Mouse (Mus musculus) brain, embryonic 14.5 days (tissue): ENCODE results near the gene G0s2. TPM values are rescaled to one million over a fixed set of nuclear protein-coding genes. Genes with fewer than 3 reads are reported as not detected.
A peak's percentile ranks its signal among the peaks of the same experiment; 100 is the strongest.

Experiments
- DNase-seq: peaks from one replicate; pipeline ENCODE4 v3.0.0-alpha.2; 2011; ENCODE audit warnings: low read depth
- CTCF ChIP-seq: fragments of 200-500 bp; IDR thresholded peaks from 2 replicates; pipeline ENCODE4 v1.5.1; 2012; ENCODE audit warnings: inconsistent platforms, mild to moderate bottlenecking, moderate library complexity, borderline replicate concordance; ENCODE audit not compliant: insufficient read depth, insufficient read length; ENCODE audit errors: extremely low read depth
- POLR2A ChIP-seq: fragments of 200-500 bp; IDR thresholded peaks from 2 replicates; pipeline ENCODE4 v1.6.1; 2012; ENCODE audit warnings: mild to moderate bottlenecking, inconsistent platforms, borderline replicate concordance; ENCODE audit not compliant: poor library complexity, insufficient read depth, insufficient read length, severe bottlenecking; ENCODE audit errors: extremely low read depth
- polyA plus RNA-seq: library from polyadenylated mRNA; depleted of rRNA; stranded (reverse); fragments of >200 nt; gene quantifications from 2 replicates; pipeline ENCODE4 v1.2.3, GENCODE M21; 2012

Gene G0s2
- polyA plus RNA-seq, 1 experiment, result 7.3 TPM

GRCm38 (mm10) chr1:193303096-193303495 is 30.1 kb upstream of the G0s2 start:
- DNase-seq, result no peak
- TF ChIP-seq CTCF (no peak), POLR2A (no peak)

- TF ChIP-seq CTCF (no peak), POLR2A (no peak)
- no peak for DNase-seq
These were observed 29.0 kb upstream of the G0s2 start for GRCm38 (mm10) chr1:193302093-193302405.

- TF ChIP-seq CTCF, result no peak
- TF ChIP-seq POLR2A, result no peak
- no peak for DNase-seq
These were observed 28.4 kb upstream of the G0s2 start for GRCm38 (mm10) chr1:193301216-193302092.

- DNase-seq, result no peak
- TF ChIP-seq POLR2A, result no peak
- no peak for TF ChIP-seq CTCF
These were observed 27.0 kb upstream of the G0s2 start for GRCm38 (mm10) chr1:193299995-193300394.

GRCm38 (mm10) chr1:193298141-193298765 is 25.2 kb upstream of the G0s2 start:
- peak; percentile 10 for DNase-seq
- TF ChIP-seq CTCF (no peak), POLR2A (no peak)

GRCm38 (mm10) chr1:193295920-193296319 is 22.9 kb upstream of the G0s2 start:
- no peak for TF ChIP-seq CTCF
- no peak for TF ChIP-seq POLR2A
- DNase-seq, result no peak

- TF ChIP-seq CTCF, result no peak
- no peak for TF ChIP-seq POLR2A
- no peak for DNase-seq
These were observed 20.9 kb upstream of the G0s2 start for GRCm38 (mm10) chr1:193293926-193294325.

GRCm38 (mm10) chr1:193293039-193293438 is 20.0 kb upstream of the G0s2 start:
- DNase-seq, result no peak

GRCm38 (mm10) chr1:193290686-193291085 is 17.7 kb upstream of the G0s2 start:
- TF ChIP-seq CTCF (no peak), POLR2A (no peak)
- no peak for DNase-seq

More at GRCm38 (mm10) chr1:193293039-193293438, 20.0 kb upstream of the G0s2 start:
- TF ChIP-seq POLR2A, result no peak
- TF ChIP-seq CTCF, result no peak

- no peak for DNase-seq
- TF ChIP-seq CTCF, result no peak
- TF ChIP-seq POLR2A, result no peak
These were observed 16.9 kb upstream of the G0s2 start for GRCm38 (mm10) chr1:193289914-193290313.

GRCm38 (mm10) chr1:193289076-193289475 is 16.1 kb upstream of the G0s2 start:
- TF ChIP-seq POLR2A (no peak), CTCF (no peak)

More at GRCm38 (mm10) chr1:193289076-193289475, 16.1 kb upstream of the G0s2 start:
- no peak for DNase-seq
